Mouse (Mus musculus) liver, adult 2 months (tissue): ENCODE measurements at regions not wholly inside any gene's neighbourhood (a gene's known extent, or its start where the extent isn't known, plus 50 kb on each side); places are given as distances from the start of the nearest gene placed in this dataset.

ENCODE experiments used
- CTCF ChIP-seq: fragments of 200-500 bp; IDR thresholded peaks from 2 replicates; pipeline ENCODE4 v1.5.1; 2011; ENCODE audit warnings: low read depth, low read length, control low read depth
- POLR2A ChIP-seq: fragments of 200-500 bp; IDR thresholded peaks from 2 replicates; pipeline ENCODE4 v1.6.1; 2011; ENCODE audit warnings: low read length, control low read depth; ENCODE audit not compliant: insufficient read depth; ENCODE audit errors: extremely low read depth

- TF ChIP-seq POLR2A (no peak), CTCF (no peak)
Observed at GRCm38 (mm10) chr3:14974758-14975157, 88.7 kb downstream of the Car2 start.
